Mouse (Mus musculus): ENCODE measurements at regions not wholly inside any gene's neighbourhood (a gene's known extent, or its start where the extent isn't known, plus 50 kb on each side); places are given as distances from the start of the nearest gene placed in this dataset.

GRCm38 (mm10) chr15:70834903-70835302, 2999.5 kb upstream of the Gm6569 start:
- peak; percentile 40 for DNase-seq (ENCODE audit: low read depth, low spot score)

- DNase-seq (ENCODE audit: low read depth, low spot score): no peak
Measured at GRCm38 (mm10) chr15:70842606-70843005, 2991.8 kb upstream of the Gm6569 start.

GRCm38 (mm10) chr15:70849652-70850051, 2984.7 kb upstream of the Gm6569 start:
- DNase-seq (ENCODE audit: low read depth, low spot score): no peak

GRCm38 (mm10) chr15:70850496-70850895, 2983.9 kb upstream of the Gm6569 start:
- DNase-seq (ENCODE audit: low read depth, low spot score): no peak

Measured in brain, adult 2 months (tissue).